Mouse (Mus musculus) 3134 (cell line): ENCODE results near the gene Tpk1.
"Not testable (repeated sequence)": the region's sequence is repeated elsewhere in the genome, so short reads cannot be mapped to it uniquely, and the experiment has no call there.

Source experiments
- DNase-seq: peaks from one replicate; pipeline ENCODE4 v3.0.0-alpha.2; 2011; ENCODE audit warnings: low spot score; ENCODE audit not compliant: insufficient read length; ENCODE audit errors: extremely low read depth

The Tpk1 gene

DNA sequence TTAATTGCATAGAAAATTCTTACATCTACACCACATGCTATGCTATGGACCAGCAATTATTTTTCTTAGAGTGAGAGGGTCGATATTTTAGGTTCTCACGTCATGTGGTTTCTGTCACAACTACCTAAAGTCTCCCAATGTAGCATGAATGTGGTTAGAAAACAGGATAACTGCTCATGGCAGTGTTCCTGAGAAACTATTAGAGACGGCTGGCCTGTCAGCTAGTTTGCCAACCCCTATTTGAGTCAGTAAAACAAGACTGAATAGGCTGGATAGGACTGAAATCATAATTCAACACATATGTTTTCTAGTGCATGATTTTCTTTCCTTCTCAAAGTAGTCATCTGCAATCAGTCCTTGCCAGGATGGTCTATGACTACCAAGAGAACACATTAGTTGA is 137.1 kb downstream of the Tpk1 start:
- no peak for DNase-seq

DNA sequence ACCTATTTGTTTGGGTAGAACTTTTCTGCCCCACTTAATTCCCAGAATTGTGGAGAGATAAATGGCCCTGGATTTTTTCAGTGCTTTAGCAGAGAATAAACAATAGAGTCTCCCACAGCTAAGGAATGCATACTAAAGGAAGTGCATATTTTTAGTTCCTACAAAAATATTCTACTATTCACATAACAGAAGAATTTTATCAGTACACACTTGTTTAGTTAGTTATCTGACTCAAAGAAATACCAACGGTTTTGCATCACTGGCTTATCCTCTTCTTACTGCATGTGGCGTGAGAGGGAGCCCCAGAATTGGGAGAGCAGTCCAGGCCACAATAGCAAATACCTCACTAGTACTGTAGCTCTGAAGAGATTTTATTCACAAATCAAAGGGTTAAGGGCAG is 141.1 kb downstream of the Tpk1 start:
- no peak for DNase-seq

DNA sequence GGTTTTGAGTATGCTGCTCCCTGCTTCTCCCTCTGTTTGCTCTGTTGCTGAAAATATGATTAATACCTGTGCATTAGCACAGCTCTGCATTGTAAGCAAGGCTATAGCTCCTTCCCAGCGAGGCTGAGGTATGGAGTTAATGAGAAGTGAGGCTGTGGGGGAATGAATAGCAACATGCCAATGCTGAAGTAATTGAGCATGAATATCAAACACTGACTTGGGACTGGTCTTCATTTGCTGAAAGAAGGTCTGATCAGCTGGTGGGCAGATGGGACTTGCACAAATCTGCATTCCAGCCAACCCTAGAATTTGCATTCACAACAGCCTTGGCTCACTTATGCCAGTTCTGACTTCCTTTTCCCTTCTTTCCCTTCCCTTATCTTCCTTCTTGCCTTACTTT is 144.0 kb downstream of the Tpk1 start:
- DNase-seq = no peak

- no peak for DNase-seq
Observed at GRCm38 (mm10) chr6:43520218-43520617, 145.9 kb downstream of the Tpk1 start.

DNA sequence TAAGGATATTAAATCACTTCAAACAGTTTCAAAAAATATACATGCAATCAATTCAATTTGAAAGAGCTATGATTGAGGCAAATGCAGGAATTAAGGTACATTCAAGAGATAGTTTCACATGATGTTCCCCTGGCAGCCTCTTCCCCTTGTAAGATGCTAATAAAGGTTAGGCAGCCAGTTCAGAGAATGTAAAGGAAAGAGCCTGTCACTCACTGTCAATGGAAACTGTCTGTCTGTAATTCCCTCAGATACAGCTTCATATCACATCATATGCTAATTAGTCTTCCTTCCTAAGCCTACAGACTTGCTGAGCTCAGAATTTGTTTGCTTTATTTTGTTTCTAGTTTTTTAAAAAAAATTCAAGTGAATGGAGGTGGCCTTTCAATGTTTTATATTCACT is 147.7 kb downstream of the Tpk1 start:
- no peak for DNase-seq

DNA sequence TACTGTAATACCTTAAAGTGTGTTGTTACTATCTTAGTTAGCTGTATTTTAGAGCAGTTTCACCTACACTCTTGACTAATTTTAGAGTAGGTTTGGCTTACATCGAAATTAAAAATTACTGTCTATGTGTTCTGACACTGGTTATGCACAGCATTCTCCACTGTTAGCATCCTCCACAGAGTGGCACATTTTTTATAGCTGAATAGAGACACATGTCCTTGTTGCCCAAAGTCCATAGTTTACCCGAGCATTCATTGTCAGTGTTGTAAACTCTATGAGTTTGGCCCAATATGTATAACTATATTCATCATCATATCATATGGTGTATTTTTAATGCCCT is 148.8 kb downstream of the Tpk1 start:
- no peak for DNase-seq

DNA sequence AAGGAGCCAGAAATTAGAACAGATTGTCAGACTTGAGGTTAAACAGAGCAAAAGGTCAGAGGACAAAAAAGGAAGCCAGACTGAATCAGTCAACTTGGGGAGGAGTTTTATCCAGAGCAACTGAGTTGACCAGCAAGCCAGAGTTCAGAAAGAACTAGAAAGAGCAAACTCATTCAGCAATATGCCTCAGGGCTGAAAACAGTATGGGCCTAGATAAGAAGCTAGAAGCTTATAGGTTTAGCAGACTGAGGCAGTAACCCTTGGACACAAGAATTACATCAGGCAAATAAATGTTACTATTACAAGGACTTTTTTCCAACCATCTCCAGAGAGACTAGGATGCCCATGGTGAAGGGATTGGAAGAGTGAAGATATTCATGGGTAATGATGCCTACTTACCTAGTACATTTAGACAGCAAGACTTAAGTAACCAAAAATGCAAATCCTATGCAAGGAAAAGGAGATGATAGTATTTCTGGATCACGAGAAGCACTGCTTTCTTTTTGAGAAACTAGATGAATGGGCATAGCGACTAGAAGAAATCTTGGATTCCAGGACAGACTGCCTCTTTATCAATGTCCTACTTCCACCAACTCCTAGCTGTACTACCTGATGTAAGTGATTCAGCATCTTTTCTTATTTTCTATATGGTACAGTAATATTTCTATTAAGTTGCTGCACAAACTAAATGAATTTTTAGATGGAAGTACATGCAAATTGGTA is 149.3 kb downstream of the Tpk1 start:
- no peak for DNase-seq

GRCm38 (mm10) chr6:43506686-43507385 is 159.2 kb downstream of the Tpk1 start:
- DNase-seq = not testable (repeated sequence)

DNA sequence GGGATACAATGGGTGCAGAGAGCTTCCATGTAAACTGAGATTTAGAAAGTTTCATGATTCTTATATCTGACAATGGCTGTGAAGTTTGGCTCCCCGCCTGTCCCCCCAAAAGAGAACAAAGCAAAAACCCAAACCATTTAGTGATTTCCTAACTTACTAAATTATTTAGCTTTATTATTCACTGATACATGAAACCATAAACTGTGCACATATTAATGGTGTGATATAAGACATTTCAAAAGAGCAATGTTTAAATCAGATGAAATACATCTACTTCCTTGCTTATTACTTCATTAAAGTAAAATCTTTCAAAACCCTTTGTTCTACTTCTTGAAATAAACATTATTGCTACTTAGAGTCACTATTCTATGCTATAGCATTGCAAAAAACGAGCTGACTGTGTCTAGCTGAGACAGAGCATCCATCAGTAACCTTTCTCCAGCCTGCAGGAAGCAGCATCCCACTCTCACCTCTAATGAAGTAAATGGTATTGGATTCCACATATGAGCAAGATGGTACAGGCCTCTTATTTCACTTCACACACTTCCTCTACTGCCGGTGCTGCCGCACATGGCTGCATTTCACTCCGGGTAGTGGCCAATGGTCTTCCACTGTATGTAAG is 161.4 kb downstream of the Tpk1 start:
- no peak for DNase-seq

DNA sequence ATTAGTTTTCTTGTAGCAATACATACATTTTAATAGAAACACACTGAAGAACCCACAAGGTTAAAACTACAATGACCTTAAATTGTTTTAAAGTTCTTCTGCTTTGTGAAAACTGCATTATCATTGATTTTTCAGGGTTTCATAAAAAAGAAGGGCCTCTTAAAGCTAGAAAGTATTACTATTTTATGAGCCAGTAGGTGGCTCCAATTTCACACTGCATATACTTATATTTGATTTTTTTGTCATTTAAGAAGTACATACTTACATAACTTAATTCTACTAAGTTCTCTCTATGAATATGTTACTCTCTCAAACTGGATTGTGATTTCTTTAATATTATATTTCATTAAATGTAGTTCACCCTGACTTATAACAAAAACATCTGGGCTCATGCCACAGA is 173.7 kb downstream of the Tpk1 start:
- DNase-seq = no peak

DNA sequence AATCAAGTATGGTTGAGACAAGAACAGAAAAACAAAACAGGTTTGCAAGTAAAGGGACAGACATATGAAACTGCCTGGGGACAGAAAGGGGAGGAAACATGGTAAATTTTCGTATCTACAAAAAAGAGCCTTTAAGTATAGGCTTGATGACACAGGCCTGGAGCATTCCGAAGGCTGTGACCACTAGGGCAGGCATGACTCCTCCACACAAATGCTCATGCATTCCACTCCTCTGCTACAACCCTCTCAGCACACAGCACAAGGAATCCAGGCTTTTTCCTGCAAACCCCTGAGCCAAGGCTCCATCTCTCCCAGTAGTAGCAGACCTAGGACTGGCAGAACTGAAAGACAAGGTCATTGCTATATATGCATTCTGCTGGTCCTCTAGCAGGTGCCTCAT is 179.4 kb downstream of the Tpk1 start:
- no peak for DNase-seq

GRCm38 (mm10) chr6:43480687-43481086 is 185.4 kb downstream of the Tpk1 start:
- no peak for DNase-seq

- no peak for DNase-seq
Observed at GRCm38 (mm10) chr6:43478810-43479209, 187.3 kb downstream of the Tpk1 start.

- no peak for DNase-seq
Observed at GRCm38 (mm10) chr6:43476406-43476805, 189.7 kb downstream of the Tpk1 start.

DNA sequence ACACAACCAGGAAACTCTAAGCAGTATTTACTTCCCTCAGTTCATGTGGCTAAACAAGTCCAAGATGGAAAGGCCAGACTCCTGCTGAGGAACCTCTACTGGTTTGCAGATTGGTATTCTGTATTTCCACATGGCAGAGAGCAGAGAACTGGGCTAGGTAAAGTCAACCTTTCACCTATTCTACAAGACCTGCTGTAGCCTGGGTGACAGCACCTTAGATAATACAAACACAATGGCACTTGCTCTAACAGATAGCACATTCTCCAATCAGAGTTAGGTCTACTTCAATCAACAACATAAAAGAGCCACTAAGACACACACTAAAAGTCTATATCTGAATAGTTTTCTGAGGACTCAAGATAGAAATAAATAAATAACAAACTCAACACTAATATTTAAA is 190.2 kb downstream of the Tpk1 start:
- DNase-seq = no peak

- no peak for DNase-seq
Observed at GRCm38 (mm10) chr6:43471556-43471955, 194.5 kb downstream of the Tpk1 start.

GRCm38 (mm10) chr6:43468821-43469594 is 197.1 kb downstream of the Tpk1 start:
- DNase-seq = no peak

- no peak for DNase-seq
Observed at GRCm38 (mm10) chr6:43462849-43463369, 203.2 kb downstream of the Tpk1 start.

GRCm38 (mm10) chr6:43462189-43462848 is 203.8 kb downstream of the Tpk1 start:
- no peak for DNase-seq

DNA sequence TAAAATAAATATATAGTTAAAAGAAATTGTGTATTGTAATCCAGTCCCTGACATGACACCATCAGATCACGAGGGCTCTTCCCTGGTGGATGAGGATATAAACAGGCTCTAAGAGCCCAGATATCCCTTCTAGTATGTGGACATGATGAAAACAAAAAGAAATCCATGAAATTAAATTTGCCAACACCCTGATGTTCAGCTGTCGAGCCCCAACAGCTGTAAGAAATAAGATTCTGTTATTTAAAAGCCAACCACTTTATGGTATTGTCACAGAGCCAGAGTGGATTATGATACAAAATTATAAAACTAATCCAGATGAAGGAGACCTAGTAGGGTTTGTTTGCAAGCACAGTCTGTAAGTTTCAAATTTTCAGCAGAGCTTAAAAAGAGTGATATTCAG is 207.0 kb downstream of the Tpk1 start:
- DNase-seq = no peak

DNA sequence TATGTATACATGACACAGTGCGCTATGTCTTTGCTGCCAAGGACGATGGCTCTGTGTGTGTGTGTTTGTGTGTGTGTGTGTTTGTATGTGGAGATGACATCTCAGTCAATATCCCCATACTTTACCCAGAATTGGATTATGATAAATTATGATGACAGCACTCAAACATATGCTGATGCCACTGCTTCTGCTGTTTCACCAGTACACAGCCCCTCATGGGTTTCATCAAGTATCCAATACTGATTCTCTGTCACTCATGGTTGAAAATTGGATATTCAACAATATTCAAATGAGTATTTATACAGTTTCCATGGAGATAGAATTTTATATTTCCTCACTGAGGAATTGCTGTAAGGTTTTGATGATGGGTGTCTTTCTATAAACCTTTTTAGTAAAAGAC is 208.1 kb downstream of the Tpk1 start:
- no peak for DNase-seq
